Mouse (Mus musculus) left cerebral cortex, adult 2 months (tissue): ENCODE measurements at regions not wholly inside any gene's neighbourhood (a gene's known extent, or its start where the extent isn't known, plus 50 kb on each side); places are given as distances from the start of the nearest gene placed in this dataset.
A peak's percentile ranks its signal among the peaks of the same experiment; 100 is the strongest.

ENCODE experiments used
- DNase-seq, 2 experiments: peaks; one replicate each; pipeline ENCODE4 v3.0.0; 2021 to 2022; ENCODE audit warnings: low spot score in 2 of 2, mixed read lengths in 1 of 2; ENCODE audit errors: extremely low spot score in 1 of 2
- H3K27ac ChIP-seq: fragments of 200-600 bp; 2 replicates; pipeline ENCODE4 v1.8.1; 2022
- H3K4me3 ChIP-seq: fragments of 200-600 bp; 2 replicates; pipeline ENCODE4 v1.8.1; 2022
- CTCF ChIP-seq: fragments of 200-600 bp; IDR thresholded peaks from 2 replicates; pipeline ENCODE4 v1.8.1; 2022; ENCODE audit warnings: antibody characterized with exemption, mild to moderate bottlenecking, moderate library complexity
- intact Hi-C: fragments of 180-260 bp; cut with DNase I; formaldehyde crosslinking; loops from one replicate; pipeline ENCODE4 v1.15.1; 2025

- no peak overlapping the region for H3K4me3 ChIP-seq
- TF ChIP-seq CTCF, result no peak
- DNase-seq, result peak; percentile 40 to 58
- intact Hi-C loops, result no loop called here
- no peak overlapping the region for H3K27ac ChIP-seq
Observed at GRCm38 (mm10) chr8:11085244-11085643, 77.0 kb upstream of the Irs2 start.

DNA sequence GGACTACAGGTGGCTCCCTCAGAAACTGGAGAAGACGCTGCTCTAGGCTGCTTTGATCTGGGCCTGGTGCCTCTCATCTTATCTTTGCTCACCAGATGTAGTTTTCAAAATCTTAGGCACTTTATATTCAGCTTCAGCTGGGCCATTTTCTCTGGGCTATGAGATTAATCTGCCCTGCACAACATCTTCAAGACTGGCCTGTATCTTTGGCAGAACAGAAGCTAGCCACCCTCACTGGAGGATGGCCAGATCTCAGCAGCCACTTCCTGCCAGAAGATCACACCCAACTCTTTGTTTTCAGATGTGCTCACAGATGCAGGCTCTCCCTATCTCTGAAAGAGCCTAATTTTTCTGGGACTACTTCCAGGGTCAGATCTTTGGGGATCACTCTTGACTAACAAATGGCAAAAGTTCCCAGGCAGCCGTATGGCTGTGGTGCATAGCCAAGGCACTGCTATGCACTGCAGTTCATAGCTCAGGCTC lies 75.8 kb upstream of the Irs2 start:
- Histone ChIP-seq H3K4me3 (no peak overlapping the region), H3K27ac (no peak overlapping the region)
- no peak for DNase-seq
- no peak for TF ChIP-seq CTCF
- intact Hi-C loops, result loop anchor here (5.0 kb wide), 1 partner anchor 67 kb away; no protein-coding TSS in a partner anchor

DNA sequence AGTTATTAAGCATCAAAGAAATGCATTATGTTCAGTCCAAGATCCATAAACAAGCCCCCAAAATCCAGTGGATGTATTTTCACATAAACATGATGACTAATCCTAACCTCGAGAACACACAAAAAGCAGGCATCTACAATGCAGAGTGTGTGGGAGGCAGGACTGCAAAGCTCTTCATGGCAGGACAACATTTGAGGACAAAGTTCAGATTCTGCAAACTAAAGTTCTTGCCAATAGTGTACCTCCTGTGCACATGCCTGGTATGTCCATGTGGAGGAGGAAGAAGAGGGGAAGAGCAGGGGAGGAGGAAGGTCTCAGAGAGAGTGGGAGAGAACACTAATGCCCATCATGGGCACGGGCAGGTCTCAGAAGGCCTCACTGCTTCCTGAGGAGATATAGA lies 72.6 kb upstream of the Irs2 start:
- no peak for TF ChIP-seq CTCF
- no peak overlapping the region for H3K27ac ChIP-seq
- no peak for DNase-seq
- intact Hi-C loops, result loop anchor here (5.0 kb wide), 1 partner anchor 64 kb away; no protein-coding TSS in a partner anchor
- H3K4me3 ChIP-seq, result no peak overlapping the region

- intact Hi-C loops, result loop anchor here (5.0 kb wide), 1 partner anchor 63 kb away; no protein-coding TSS in a partner anchor
- Histone ChIP-seq H3K4me3 (no peak overlapping the region), H3K27ac (no peak overlapping the region)
- no peak for DNase-seq
- TF ChIP-seq CTCF, result no peak
Observed at GRCm38 (mm10) chr8:11079805-11080204, 71.5 kb upstream of the Irs2 start.

DNA sequence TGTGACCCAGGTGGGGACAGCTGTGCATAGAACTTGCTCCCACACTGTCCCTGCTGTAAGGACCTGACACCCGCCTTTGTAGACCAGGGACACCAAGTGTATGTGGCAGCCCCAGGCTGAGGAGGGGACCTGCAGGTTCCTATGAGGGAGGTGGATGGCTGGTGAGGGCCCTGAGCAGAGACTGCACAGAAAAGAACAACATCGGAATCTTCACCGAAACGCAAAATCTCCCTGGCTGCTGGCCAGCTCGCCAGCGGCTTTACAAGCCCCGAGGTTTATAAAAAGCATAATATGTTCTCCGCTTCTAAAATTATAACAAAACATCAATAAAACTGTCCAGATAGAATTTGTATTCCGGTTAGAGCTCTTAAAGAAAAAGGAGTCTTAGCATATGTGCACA lies 68.9 kb upstream of the Irs2 start:
- intact Hi-C loops, result no loop called here
- no peak for TF ChIP-seq CTCF
- peak overlapping the region; percentile 20; the same call in 1 of the 2 replicates for H3K4me3 ChIP-seq
- DNase-seq, result peak in 1 of 2 experiments; percentile 27
- no peak overlapping the region for H3K27ac ChIP-seq

- H3K4me3 ChIP-seq, result no peak overlapping the region
- no peak for DNase-seq
- intact Hi-C loops, result no loop called here
- peak; percentile 15 for TF ChIP-seq CTCF
- no peak overlapping the region for H3K27ac ChIP-seq
Observed at GRCm38 (mm10) chr8:11071162-11071561, 62.9 kb upstream of the Irs2 start.

GRCm38 (mm10) chr8:11067450-11067849 lies 59.2 kb upstream of the Irs2 start:
- H3K27ac ChIP-seq, result no peak overlapping the region
- H3K4me3 ChIP-seq, result no peak overlapping the region
- no peak for DNase-seq
- intact Hi-C loops, result no loop called here
- TF ChIP-seq CTCF, result no peak

DNA sequence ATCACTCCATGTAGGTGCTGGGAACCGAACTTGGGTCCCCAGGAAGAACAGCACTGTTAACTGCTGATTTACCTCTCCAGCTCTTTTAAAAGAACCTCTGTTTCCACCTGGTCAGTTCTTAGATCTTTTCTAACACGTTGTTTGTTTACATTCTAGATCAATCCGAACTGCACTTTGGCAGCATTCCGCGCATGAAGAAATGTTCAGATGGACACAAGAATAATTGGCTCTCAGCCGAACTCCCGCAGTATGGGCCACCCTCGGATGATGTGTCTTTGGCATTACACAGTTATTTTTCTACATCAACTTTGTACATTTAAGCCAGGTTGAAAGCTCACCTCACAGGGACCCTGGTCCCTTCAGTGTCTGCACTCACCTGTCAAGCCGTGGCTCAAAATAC lies 57.7 kb upstream of the Irs2 start:
- Histone ChIP-seq H3K4me3 (no peak overlapping the region), H3K27ac (no peak overlapping the region)
- no peak for DNase-seq
- TF ChIP-seq CTCF, result no peak
- intact Hi-C loops, result no loop called here

DNA sequence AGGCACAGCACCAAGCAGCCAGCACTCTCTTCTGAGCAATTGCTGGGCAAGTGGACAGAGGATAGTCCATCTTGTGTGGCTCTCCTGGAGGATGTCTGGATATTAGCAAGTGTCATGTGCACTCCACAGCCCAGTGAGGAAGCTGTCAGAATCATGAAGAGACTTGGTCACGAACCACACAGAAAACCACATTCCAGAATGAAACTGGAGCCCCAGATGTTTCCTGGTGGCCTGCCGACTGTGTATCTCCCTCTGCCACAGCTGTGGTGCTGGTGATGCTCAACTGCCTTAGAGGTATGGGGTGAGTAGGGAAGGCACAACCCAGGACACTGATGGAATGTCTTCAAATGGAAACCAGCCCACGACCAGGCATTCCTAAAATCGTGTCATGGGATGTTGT lies 57.0 kb upstream of the Irs2 start:
- TF ChIP-seq CTCF, result no peak
- no peak for DNase-seq
- no peak overlapping the region for H3K27ac ChIP-seq
- no peak overlapping the region for H3K4me3 ChIP-seq
- intact Hi-C loops, result no loop called here

DNA sequence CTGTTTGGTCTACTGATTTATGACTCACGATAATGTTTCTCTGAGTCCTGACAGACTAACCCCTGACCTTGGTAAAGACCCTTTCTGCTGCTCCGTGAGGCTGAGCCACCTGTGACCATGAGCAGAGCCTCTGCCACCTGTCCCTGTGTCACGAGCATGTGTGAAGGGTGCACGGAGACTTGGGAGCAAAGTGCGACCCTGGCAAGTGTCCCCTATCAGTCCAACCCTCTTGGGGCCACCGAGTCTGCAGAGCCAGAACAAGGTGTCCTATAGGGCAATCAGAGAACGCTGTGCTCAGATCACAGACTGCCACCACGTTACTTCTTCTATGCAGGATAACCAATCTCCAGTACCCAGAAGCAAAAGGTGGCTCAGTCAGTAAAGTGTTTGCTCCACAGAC lies 54.8 kb upstream of the Irs2 start:
- intact Hi-C loops, result no loop called here
- Histone ChIP-seq H3K27ac (no peak overlapping the region), H3K4me3 (no peak overlapping the region)
- DNase-seq, result no peak
- no peak for TF ChIP-seq CTCF

- Histone ChIP-seq H3K27ac (no peak overlapping the region), H3K4me3 (no peak overlapping the region)
- intact Hi-C loops, result no loop called here
- TF ChIP-seq CTCF, result no peak
- no peak for DNase-seq
Observed at GRCm38 (mm10) chr8:11062348-11062946, 54.2 kb upstream of the Irs2 start.

DNA sequence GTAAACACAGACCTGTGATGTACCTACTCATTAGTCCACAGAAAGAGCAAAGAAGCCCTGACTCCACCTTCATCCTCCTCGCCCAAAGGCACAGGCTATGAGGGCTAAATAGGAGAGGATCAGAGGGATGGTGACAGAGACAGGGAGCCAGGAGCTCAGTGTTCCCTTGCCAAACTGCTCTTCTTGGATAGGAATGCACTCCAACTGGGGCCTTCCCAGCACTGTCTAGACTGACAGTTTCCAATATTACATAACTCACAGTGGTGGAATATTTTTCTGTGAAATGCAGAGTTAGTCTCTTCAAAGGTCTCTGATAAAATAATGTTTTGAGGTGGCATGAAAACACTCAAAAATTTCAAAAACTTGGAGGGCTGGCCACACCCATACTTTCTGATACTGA lies 53.5 kb upstream of the Irs2 start:
- Histone ChIP-seq H3K27ac (no peak overlapping the region), H3K4me3 (no peak overlapping the region)
- TF ChIP-seq CTCF, result no peak
- intact Hi-C loops, result no loop called here
- DNase-seq, result no peak

- TF ChIP-seq CTCF, result no peak
- intact Hi-C loops, result no loop called here
- Histone ChIP-seq H3K4me3 (no peak overlapping the region), H3K27ac (no peak overlapping the region)
- DNase-seq, result no peak
Observed at GRCm38 (mm10) chr8:11060604-11061003, 52.3 kb upstream of the Irs2 start.
